Mouse (Mus musculus) embryo, embryonic 11.5 days (tissue): ENCODE results near the gene Olfr1356.
"Not testable (repeated sequence)": the region's sequence is repeated elsewhere in the genome, so short reads cannot be mapped to it uniquely, and the experiment has no call there.

ENCODE experiments used
- DNase-seq: peaks from one replicate; pipeline ENCODE4 v3.0.0-alpha.2; 2012; ENCODE audit warnings: low read depth, low spot score

Gene Olfr1356

GRCm38 (mm10) chr10:78852066-78852465 lies at the start of gene Olfr1356:
Gene Olfr1356, minus strand, starts transcription at chr10:78852166.
- DNase-seq = no peak

- no peak for DNase-seq
Measured at GRCm38 (mm10) chr10:78875240-78875639, 23.3 kb upstream of the Olfr1356 start, which contains the start of gene Olfr1355. Gene Olfr1355, plus strand, starts transcription at chr10:78875540.

- not testable (repeated sequence) for DNase-seq
Measured at GRCm38 (mm10) chr10:78840456-78840855, 11.5 kb downstream of the Olfr1356 start.

GRCm38 (mm10) chr10:78812358-78813060 lies 39.5 kb downstream of the Olfr1356 start:
- no peak for DNase-seq

GRCm38 (mm10) chr10:78801449-78801848 lies 50.5 kb downstream of the Olfr1356 start:
- no peak for DNase-seq
